Mouse (Mus musculus) lung, embryonic 15.5 days (tissue): ENCODE data around the gene Epb41l1. TPM values are rescaled to one million over a fixed set of nuclear protein-coding genes. Genes with fewer than 3 reads are reported as not detected.

ENCODE experiments used
- microRNA-seq: library from miRNA; unstranded; fragments of <30 nt; microRNA quantifications from one replicate; pipeline ENCODE4, GENCODE M21; 2016
- polyA plus RNA-seq: library from polyadenylated mRNA; unstranded; fragments of >200 nt; fragmentation: Nextera tagmentation; extraction: Ambion mirVana; gene quantifications from 2 replicates; pipeline ENCODE4 v1.2.1, GENCODE M21; 2015

Epb41l1 gene
- polyA plus RNA-seq, 1 experiment from 2014 or later, result 2.8 TPM

Small RNA genes within 50 kb of the gene (microRNA-seq; reads per million reads assigned to microRNA genes)
- not detected for gene Gm22758

Other genes starting within 250 kb of the Epb41l1 start
- 559 and 568 TPM in 2 replicates for gene Rbm39, start 240.7 kb upstream of the Epb41l1 start, polyA plus RNA-seq
- 62.2 and 67.7 TPM in 2 replicates for gene Phf20, start 224.4 kb upstream of the Epb41l1 start, polyA plus RNA-seq
- 3.7 and 4.0 TPM in 2 replicates for gene Cnbd2, start 108.6 kb upstream of the Epb41l1 start, polyA plus RNA-seq
- gene Scand1, start 108.2 kb upstream of the Epb41l1 start, polyA plus RNA-seq, result 64.7 and 68.5 TPM in 2 replicates
- gene Aar2, start 126.7 kb downstream of the Epb41l1 start, polyA plus RNA-seq, result 32.3 and 33.4 TPM in 2 replicates
- 58.3 and 67.9 TPM in 2 replicates for gene Dlgap4, start 192.8 kb downstream of the Epb41l1 start, polyA plus RNA-seq